Mouse (Mus musculus) spleen, adult 12 weeks (tissue): ENCODE data around the gene Syn3.
"Not testable (repeated sequence)": the region's sequence is repeated elsewhere in the genome, so short reads cannot be mapped to it uniquely, and the experiment has no call there.

Experiments used
- DNase-seq: peaks from one replicate; pipeline ENCODE4 v3.0.0; 2022; ENCODE audit warnings: low spot score

Gene Syn3

GRCm38 (mm10) chr10:86468612-86469546 is 29.8 kb downstream of the Syn3 start:
- no peak for DNase-seq

- DNase-seq = peak; percentile 7
Observed at GRCm38 (mm10) chr10:86463538-86464199, 35.0 kb downstream of the Syn3 start.

GRCm38 (mm10) chr10:86459643-86460042 is 39.1 kb downstream of the Syn3 start:
- no peak for DNase-seq

GRCm38 (mm10) chr10:86457665-86458209 is 41.0 kb downstream of the Syn3 start:
- DNase-seq = no peak

DNA sequence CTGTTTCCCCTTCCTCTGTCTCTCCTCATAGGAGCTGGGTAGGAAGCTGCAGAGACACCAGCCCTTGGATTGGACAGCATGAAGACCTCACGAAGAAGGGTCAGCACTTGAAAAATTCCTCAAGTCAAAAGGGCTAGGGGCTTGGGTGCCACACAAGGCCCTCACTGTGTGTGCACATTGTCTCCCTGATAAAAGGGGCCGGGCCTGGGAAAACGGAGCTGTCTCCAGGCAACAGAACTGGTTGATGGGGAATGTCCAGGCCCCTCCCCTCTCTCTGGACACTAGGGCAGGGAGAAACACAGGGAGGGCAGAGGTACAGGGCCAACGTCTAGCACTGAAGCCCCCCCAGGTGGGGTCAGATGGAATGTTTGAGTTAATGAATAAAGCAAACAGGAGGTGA is 41.5 kb downstream of the Syn3 start:
- DNase-seq = no peak

- no peak for DNase-seq
Observed at GRCm38 (mm10) chr10:86455296-86456055, 43.2 kb downstream of the Syn3 start.

DNA sequence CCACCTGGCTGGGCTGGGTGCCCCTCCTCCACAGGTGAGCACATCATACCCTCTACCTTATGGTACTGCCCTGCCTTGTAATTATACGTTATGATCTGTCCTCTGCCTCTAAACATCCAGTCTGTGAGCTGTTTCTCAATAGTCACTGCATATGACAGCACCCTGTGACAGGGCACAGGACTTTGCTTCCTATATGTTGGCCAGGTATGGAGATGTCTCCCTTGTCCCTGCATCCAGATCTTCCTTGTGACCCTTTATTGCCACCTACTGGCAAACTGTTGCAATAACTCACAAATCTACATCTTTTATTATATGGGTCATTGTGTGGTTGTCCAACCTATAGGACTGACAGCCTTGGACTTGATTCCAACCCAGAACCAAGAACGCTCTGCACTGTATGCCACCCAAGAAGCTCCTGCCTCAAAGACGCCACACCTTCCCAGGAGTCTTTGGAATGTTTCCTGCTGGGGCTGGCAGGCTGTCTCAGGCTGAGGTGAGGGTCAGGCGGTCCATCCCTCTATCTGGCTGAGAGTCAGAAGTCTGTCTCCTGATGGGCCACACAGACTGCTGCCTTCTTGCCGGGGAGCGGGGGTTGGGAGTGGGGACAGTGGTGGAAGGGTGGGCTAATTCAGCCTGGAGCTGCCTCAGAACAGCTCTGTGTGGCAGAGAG is 46.2 kb downstream of the Syn3 start:
- no peak for DNase-seq

- no peak for DNase-seq
Observed at GRCm38 (mm10) chr10:86451294-86451693, 47.4 kb downstream of the Syn3 start.

- DNase-seq = no peak
Observed at GRCm38 (mm10) chr10:86446649-86447048, 52.0 kb downstream of the Syn3 start.

GRCm38 (mm10) chr10:86445207-86445606 is 53.5 kb downstream of the Syn3 start:
- DNase-seq = no peak

- DNase-seq = no peak
Observed at GRCm38 (mm10) chr10:86444665-86445064, 54.0 kb downstream of the Syn3 start.

DNA sequence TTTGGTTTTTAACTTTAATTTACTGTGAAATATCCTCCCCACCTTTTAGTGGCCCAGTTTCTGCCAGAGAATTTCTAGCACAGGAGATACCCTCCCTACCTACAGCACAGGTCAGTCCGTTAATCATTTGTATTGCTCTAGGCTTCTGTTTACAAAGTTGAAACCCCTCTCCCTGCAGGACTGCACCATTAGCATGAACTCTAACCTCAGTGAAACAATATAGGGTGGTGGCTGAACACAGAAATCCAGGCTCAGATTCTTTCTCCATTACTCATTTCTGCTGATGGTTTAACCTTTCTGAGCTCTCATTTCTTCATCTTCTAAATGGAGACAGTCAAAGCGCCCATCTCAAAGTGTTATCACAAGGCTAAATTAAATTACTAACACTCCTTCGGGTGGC is 56.9 kb downstream of the Syn3 start:
- no peak for DNase-seq

DNA sequence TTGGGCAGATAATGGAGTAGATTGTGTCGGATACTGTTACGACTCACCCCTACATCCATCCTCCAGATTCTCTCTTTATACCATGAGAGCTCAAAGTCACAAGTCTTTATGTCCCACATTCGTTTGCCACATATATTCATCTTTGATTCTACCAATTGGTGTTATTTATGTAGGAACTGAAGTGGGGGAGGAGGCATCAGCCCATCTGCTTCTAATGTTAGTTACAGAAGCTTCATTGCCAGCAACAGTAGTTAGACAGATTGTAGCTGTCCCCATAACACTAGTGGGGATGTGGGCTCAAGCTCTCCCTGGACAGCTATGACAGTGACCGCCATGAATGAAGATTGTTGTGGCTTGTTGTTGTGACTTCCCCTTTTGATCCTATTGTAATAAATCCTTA is 59.1 kb downstream of the Syn3 start:
- DNase-seq = no peak

DNA sequence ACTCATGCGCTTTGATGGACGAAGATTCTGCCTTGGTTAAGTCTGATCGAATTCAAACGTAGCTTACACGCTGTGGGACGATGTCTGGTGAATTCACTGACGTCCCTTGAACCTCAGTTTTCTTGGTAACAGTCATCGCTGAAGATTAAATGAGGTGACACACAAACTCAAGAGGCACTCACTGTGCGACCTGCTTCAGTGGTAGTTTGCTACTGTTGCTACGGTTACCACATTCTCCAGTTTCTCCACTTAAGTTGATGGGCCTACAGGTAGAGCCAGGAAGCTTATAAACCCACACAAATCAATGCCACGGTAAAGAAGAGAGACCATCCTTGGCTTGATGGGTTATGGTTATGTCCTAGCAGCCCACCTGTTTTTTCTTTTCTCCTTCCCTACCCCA is 61.4 kb downstream of the Syn3 start:
- DNase-seq = no peak

DNA sequence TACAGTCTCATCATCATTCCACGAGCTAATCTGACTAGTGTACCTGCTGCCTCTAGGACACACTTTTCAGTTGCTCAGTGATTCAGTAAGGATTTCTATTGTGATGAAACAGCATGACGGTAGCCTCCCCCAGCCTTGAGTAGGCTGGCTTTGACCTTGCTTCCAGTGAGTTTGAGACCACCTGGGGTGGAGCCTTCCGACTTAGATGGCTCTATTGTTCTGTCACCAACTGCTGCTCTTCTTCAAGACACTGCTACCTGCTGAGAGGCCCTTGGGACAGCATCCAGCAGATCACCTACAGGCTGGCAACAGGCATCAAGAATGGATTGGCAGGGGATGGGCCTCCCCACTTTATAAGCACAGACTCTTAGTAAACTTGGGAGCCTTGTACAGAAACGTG is 63.7 kb downstream of the Syn3 start:
- not testable (repeated sequence) for DNase-seq

DNA sequence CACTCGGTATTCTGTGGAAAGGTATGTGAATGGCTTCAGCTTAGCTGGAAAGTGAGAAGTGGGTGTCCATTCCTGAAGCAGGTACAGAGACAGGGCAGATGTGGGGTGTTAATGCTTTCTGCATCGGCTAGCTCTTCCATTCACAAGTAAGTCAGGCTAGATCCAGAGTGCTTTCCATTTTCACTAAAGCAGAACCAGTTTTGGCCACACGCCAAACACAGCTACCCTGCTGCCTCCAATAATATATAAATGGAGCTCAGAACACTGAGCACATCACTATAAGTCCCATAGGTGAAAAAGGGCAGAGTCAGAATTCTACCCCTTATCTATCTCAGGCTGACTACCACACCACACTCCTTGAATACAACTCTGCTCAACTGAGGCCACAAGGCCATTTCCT is 69.0 kb downstream of the Syn3 start:
- no peak for DNase-seq

- no peak for DNase-seq
Observed at GRCm38 (mm10) chr10:86427956-86428355, 70.7 kb downstream of the Syn3 start.

DNA sequence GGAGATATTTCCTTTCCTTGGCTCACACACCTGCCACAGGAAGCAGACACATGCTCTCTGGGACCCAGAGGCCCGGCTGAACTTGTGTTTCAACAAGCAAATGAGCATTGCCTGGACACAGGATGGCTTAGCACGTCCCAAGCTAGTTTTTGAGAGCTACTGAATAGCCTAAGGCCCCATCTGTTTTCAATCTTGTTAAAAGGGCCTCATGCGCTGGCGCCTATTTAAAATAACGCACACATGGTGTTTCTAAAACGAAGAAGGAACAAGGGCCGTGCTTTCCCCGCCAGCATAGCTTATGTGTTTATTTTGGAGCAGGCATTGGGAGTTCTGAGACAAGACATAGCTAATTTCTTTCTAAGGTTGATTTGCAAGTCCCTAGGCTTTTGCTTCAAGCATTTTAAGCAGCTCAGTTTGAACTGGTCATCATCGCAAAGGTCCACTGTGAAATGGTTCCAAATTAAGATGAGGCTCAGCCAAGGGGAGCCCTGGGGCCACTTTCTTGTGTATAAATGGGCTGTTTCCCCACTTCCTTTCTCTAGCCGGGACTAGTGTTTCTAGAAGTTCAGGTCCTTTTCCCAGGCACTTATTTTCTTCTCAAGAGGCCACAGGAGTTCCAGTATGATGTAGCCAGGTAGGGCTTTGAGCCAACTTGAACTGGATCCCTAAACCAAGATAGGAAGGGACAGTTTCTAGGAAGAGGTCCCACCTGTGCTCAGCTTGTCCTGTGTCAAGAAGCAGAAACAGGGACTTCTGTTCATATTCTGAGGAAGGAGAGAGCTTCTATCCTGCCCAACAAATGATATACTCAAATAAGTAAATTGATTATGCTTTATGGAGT is 72.8 kb downstream of the Syn3 start:
- DNase-seq = no peak

GRCm38 (mm10) chr10:86421731-86422370 is 76.8 kb downstream of the Syn3 start:
- no peak for DNase-seq

DNA sequence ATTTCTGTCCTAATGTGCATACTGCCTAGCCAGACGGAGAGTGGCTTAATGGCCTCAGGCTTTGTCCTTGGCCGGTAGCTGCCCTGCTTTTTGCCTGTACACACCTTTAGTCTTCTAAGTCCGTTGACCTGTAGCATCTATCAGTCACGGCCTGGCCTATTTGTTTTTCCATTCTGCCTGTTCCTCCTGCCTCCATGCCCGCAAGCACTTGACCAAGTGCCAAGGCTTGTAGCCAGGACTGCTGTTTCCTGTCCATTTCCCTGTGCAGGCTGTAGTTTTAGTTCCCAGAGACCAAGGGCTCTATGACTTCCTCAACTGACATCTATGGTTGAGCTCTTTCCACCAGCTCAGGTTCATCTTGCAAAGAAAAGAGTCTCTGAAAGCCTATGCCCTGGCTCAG is 79.8 kb downstream of the Syn3 start:
- DNase-seq = no peak
